Comparison of ENCODE assay signal across 8 mouse cellular contexts in the genomic region with DNA sequence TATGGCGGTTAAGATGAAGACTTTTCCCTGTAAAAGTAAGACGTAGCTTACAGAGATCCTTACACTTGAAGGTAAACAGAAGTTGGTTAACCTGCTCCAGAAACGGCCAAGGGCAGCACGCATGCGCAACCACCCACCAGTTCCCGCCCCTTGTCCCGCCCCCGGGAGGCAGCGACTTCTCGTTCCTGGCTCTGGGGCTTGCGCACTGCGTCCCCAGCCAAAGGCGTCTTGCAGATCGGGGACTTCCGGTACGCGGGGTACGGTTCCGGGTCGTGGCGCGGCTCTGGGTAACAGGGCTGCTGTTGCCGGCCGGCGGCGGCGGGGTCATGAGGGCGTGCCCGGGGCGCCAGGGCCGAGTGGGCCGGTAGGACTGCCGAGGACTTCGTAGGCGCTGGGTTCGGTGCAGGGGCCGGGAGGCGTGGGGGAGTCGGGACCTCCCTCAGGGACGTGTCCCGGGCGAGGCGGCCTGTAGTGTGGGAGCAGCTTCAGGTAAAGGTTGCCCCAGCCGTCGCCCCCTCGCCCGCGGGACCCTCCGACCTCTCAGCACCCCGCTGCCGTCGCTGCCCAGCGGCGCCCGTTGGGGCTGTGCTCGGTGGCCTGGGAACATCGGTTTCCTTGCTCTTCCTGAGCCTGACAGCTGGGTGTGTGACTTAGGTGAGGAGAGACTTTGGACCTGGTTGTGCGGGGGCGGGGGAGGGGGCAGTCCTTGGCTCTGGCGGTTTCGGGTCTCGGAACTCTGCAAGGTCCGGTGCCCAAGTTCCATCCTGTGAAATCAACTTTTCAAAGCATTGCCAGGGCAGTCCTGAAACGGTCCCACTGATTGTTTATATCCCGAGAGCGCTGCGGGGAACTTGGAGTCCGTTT. TPM values are rescaled to one million over a fixed set of nuclear protein-coding genes. Genes with fewer than 3 reads are reported as not detected.
DNase-seq lines count a peak whose midpoint lies in the region; ATAC-seq and TF ChIP-seq lines count a peak whose summit lies in the region.

TSS of gene Mapkap1 (plus strand) at position 171 of the 864 bp plus-strand sequence.

- H3K9ac ChIP-seq in embryonic facial prominence, embryonic 15.5 days = peak within 1 kb of the TSS; percentile 82
- peak within 1 kb of the TSS; percentile 92 for H3K9ac ChIP-seq in limb, embryonic 14.5 days (ENCODE audit: low read depth, low read length, severe bottlenecking)
- H3K9ac ChIP-seq in midbrain, postnatal 0 days (replicated peaks; ENCODE audit: low read length, poor library complexity, severe bottlenecking) = peak within 1 kb of the TSS; percentile 84

- peak within 1 kb of the TSS; percentile 76 for H3K27ac ChIP-seq in bone marrow, adult 2 months (ENCODE audit: control insufficient read depth, insufficient read depth, low read depth, low read length, poor library complexity)
- H3K27ac ChIP-seq in embryonic facial prominence, embryonic 15.5 days (replicated peaks) = peak within 1 kb of the TSS; percentile 74
- 0 out of 2 replicates have a peak within 1 kb of the TSS, but pooled peaks have one; percentile 26 for H3K27ac ChIP-seq in limb, embryonic 14.5 days (replicated peaks; ENCODE audit: low read depth, low read length)
- H3K27ac ChIP-seq in midbrain, postnatal 0 days (ENCODE audit: low read depth, low read length) = peak within 1 kb of the TSS; percentile 75

- peak within 1 kb of the TSS; percentile 93 for H3K4me3 ChIP-seq in bone marrow, adult 2 months (replicated peaks; ENCODE audit: control insufficient read depth, low read depth, low read length)
- peak within 1 kb of the TSS; percentile 91 for H3K4me3 ChIP-seq in embryonic facial prominence, embryonic 15.5 days (replicated peaks)
- H3K4me3 ChIP-seq in limb, embryonic 14.5 days (replicated peaks; ENCODE audit: low read length) = peak within 1 kb of the TSS; percentile 96
- H3K4me3 ChIP-seq in midbrain, postnatal 0 days (ENCODE audit: low read depth, low read length) = peak within 1 kb of the TSS; percentile 94

- H3K9me3 ChIP-seq in embryonic facial prominence, embryonic 15.5 days (replicated peaks) = no peaks in the 10 kb centered on the region
- no peaks in the 10 kb centered on the region for H3K9me3 ChIP-seq in limb, embryonic 14.5 days (ENCODE audit: control insufficient read depth, low read length)
- H3K9me3 ChIP-seq in midbrain, postnatal 0 days (ENCODE audit: low read length) = no peaks in the 10 kb centered on the region

- TF ChIP-seq POLR2A in bone marrow, adult 2 months (IDR thresholded peaks at IDR 0.05; ENCODE audit: borderline replicate concordance, control insufficient read depth, low read depth, low read length) = peak; percentile 64; the same call in 1 of the 2 replicates
- TF ChIP-seq POLR2A in limb, embryonic 14.5 days (IDR thresholded peaks at IDR 0.05; ENCODE audit: borderline replicate concordance, extremely low read depth, insufficient read depth, insufficient read length) = 0 out of 2 replicates have a peak, but pooled peaks have one; percentile 53

- under 1% methylated on average over 68 of the region's 68 CpGs for WGBS in bone marrow, adult 2 months
- WGBS in embryonic facial prominence, embryonic 15.5 days = under 1% methylated on average over 65 of the region's 68 CpGs
- under 1% methylated on average over 43 of the region's 68 CpGs for WGBS in limb, embryonic 14.5 days
- under 1% methylated on average over 57 of the region's 68 CpGs for WGBS in midbrain, postnatal 0 days

- H3K4me1 ChIP-seq in bone marrow, adult 2 months (ENCODE audit: control insufficient read depth, insufficient read depth, low read length) = peaks cover 2% of the 10 kb centered on the region
- H3K4me1 ChIP-seq in embryonic facial prominence, embryonic 15.5 days = peaks cover 15% of the 10 kb centered on the region
- H3K4me1 ChIP-seq in limb, embryonic 14.5 days (ENCODE audit: control insufficient read depth, insufficient read depth, low read length) = peaks cover 8% of the 10 kb centered on the region
- H3K4me1 ChIP-seq in midbrain, postnatal 0 days (ENCODE audit: insufficient read depth, low read length) = peaks cover 10% of the 10 kb centered on the region

- H3K4me2 ChIP-seq in embryonic facial prominence, embryonic 15.5 days (replicated peaks) = peak within 1 kb of the TSS; percentile 70
- peak within 1 kb of the TSS; percentile 70 for H3K4me2 ChIP-seq in limb, embryonic 14.5 days (replicated peaks; ENCODE audit: low read depth, low read length, severe bottlenecking)
- H3K4me2 ChIP-seq in midbrain, postnatal 0 days (ENCODE audit: low read depth, low read length, poor library complexity, severe bottlenecking) = peak within 1 kb of the TSS; percentile 87

- DNase-seq in 416B (ENCODE audit: low read depth) = peak; percentile 98
- peak; percentile 98 for DNase-seq in heart, adult 8-10 months (ENCODE audit: low spot score)
- DNase-seq in kidney, adult 9 months = peak; percentile 99
- DNase-seq in limb, embryonic 14.5 days (ENCODE audit: low spot score) = peak; percentile 96
- DNase-seq in midbrain, postnatal 0 days (ENCODE audit: low spot score) = peak; percentile 98
- peak; percentile 95 to 96 for DNase-seq in spleen, postnatal 14 days (ENCODE audit: low spot score in 2 of 2)

- ATAC-seq in embryonic facial prominence, embryonic 15.5 days (ENCODE audit: insufficient number of reproducible peaks, low FRiP score, low TSS enrichment, low read depth) = peak; percentile 96
- ATAC-seq in limb, embryonic 14.5 days (ENCODE audit: low FRiP score, low read depth) = peak; percentile 97
- peak; percentile 99 for ATAC-seq in midbrain, postnatal 0 days (ENCODE audit: low FRiP score)

- no peak for TF ChIP-seq CTCF in bone marrow, adult 2 months (IDR thresholded peaks at IDR 0.05; ENCODE audit: control insufficient read depth, insufficient read depth, low read length)
- no peak for TF ChIP-seq CTCF in midbrain, postnatal 0 days (IDR thresholded peaks at IDR 0.05)

- H3K27me3 ChIP-seq in embryonic facial prominence, embryonic 15.5 days = no peaks in the 10 kb centered on the region
- no peaks in the 10 kb centered on the region for H3K27me3 ChIP-seq in limb, embryonic 14.5 days (ENCODE audit: control insufficient read depth, insufficient read depth, low read length)
- no peaks in the 10 kb centered on the region for H3K27me3 ChIP-seq in midbrain, postnatal 0 days (ENCODE audit: insufficient read depth, low read length)

- no peaks in the 10 kb centered on the region for H3K36me3 ChIP-seq in embryonic facial prominence, embryonic 15.5 days
- H3K36me3 ChIP-seq in limb, embryonic 14.5 days (ENCODE audit: control insufficient read depth, insufficient read depth, low read length) = no peaks in the 10 kb centered on the region
- H3K36me3 ChIP-seq in midbrain, postnatal 0 days (ENCODE audit: insufficient read depth, low read length) = no peaks in the 10 kb centered on the region

RNA-seq across cellular contexts. Expression of gene Mapkap1, which starts in this region (rescaled TPM):
- 20.9 and 42.3 TPM in 2 replicates for polyA plus RNA-seq in bone marrow, adult 2 months (2011; ENCODE audit: insufficient read depth, insufficient read length, low replicate concordance, missing spikeins)
- polyA plus RNA-seq in embryonic facial prominence, embryonic 15.5 days (2015; fragmentation: Nextera tagmentation; extraction: Ambion mirVana) = 103 and 104 TPM in 2 replicates
- total RNA-seq in heart, adult 8-10 months (2022) = 10 to 100 TPM; 60.5 to 73.6 (median 68.7) TPM
- polyA plus RNA-seq in limb, embryonic 14.5 days (2012; rRNA removed) = 61.1 and 66.1 TPM in 2 replicates
- 98.9 and 110 TPM in 2 replicates for polyA plus RNA-seq in limb, embryonic 14.5 days (2014; fragmentation: Nextera tagmentation; extraction: Ambion mirVana)
- 101 and 121 TPM in 2 replicates for total RNA-seq in midbrain, postnatal 0 days (2014; rRNA removed)
- 73.5 and 83.0 TPM in 2 replicates for polyA plus RNA-seq in midbrain, postnatal 0 days (2015; fragmentation: Nextera tagmentation; extraction: Ambion mirVana)

Comparison
In these comparisons a context has a peak if more than half of its experiments do, and no peak if none do; other contexts are left out.
1. Peak in every context shown above with its lines: DNase-seq, ATAC-seq, H3K4me3 ChIP-seq and H3K27ac ChIP-seq.
2. H3K27ac ChIP-seq: peak in every context shown above with its lines; median percentile 76 in bone marrow, adult 2 months; 75 in midbrain, postnatal 0 days; 74 in embryonic facial prominence, embryonic 15.5 days; 26 in limb, embryonic 14.5 days.